Mouse (Mus musculus): ENCODE measurements around the gene Maml2.

Gene Maml2

DNA sequence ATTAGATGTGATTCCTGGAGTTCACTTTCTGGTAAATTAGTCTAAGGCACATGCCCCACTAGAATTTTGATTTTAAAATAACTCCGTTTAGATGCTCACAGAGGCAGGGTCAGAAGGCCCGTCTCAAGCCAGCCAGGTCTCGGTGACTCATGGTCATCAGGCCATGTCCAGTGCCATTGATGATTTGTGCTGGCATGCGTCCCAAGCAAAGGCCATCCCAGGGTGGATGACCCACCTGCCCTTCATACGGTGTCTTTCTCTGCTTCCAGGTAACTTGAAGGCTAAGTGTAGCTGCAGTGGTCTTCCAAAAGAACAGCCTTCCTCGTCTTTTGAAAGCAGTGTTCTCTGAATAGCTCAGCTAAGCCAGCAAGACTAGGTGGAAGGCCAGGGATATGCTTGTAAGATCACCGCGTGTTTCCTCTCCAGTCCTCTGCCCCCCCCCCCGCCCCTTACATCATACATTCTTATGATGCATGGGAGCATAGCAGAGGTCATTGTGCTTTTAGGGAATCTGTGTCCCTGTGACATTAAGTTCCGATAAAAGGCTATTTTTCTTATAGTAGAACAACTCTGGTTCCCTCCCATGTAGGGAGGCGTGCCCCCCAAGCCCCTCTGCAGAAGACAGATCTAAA, 235.4 kb downstream of the Maml2 start:
- DNase-seq (ENCODE audit: low spot score in 2 of 2): no peak

DNA sequence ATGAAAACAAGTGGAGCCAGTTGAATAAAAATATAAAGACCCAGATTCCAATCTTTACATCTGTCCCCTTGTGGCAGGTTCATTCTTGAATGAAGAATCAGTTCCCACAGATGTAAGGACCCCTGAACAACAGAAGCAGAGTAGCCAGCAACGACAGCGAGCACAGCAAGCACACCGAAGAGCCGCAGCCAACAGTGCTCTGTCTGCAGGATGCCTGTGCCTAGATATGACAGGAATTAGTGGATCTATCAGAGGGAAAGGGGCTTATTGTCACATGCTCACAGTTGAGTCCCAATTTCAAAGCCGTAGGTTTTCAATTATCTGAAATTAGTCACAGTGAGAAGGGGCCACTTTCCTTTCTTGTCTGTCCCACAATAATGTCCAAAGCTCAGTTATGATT, 238.0 kb downstream of the Maml2 start:
- DNase-seq (ENCODE audit: low spot score in 2 of 2): no peak

DNA sequence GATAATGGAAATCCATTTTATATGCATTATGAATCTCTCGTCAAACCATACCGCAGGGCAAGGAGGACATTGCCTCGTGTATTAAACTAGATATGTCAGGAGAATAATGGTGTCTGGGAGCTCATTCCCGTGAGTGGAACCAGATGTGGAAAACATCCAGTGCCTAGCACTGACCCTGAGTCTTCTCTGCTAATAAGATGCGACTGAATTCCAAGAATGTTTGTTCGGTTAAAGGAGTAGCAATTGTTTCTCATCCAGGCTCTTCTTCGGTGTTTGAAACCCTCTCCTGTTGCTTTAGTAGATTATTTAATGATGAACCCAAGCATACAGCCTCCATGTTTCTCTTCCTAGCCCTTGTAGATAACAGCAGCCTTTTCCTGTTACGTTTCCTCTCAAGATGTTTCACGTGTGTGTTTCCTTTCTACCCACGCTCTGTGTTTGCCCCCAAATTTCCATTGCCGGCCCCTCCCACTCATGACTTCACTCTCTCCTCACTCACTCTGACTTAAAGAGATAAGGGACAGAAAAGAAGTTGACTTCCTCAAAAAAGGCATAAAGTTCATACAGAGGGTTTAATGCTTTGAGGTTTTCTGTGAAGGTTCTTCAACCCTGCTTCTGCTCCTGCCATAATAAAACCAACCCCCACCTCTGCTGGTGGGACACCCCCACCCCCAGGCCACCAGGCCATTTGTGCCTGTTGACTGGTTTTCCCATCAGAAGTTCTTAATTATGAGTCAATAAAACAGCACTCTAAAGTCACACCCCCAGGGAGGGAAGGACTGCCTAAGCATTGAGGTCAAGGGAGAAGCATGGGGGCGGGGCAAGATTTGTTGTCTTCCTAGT, 238.9 kb downstream of the Maml2 start:
- DNase-seq (ENCODE audit: low spot score in 2 of 2): no peak

DNA sequence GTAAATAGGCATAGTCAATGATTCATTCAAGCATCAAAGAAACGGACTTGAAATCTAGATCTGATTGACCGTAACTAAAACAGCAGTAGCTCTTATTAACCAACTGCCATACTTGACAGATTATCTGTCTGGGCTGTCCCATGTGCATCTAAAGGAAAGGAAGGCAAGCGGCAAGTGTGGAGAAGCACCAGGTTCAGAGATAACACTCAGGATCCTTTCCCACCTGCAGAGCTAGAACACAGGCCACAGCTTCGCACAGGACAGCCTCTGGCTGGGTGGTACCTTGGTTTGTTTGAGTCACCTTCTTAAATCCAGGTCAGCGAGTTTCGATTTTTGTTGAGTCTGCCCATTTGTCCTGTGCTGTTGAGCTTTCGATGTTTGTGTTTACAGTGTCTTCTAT, 240.4 kb downstream of the Maml2 start:
- DNase-seq (ENCODE audit: low spot score in 2 of 2): no peak

DNA sequence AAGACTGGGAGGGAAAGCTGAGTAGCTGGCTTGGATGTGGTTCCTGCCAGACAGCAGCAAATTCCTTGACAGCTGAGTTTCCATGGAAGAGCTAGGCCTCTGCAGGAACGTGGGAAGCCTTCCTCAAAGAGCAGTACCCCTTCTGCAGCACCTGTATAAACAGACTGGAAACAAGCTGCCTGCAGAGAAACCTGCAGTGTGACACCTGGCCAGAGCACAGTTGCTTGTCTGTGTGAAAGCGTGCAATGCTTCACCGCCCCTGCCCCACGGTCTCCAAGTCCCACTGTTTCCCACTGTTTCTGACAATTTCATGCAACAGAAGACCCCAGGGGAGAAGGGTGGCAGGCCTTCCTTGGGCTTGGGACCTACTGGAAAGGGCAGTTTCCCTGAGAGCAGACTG, 241.8 kb downstream of the Maml2 start:
- no peak for DNase-seq (ENCODE audit: low spot score in 2 of 2)

DNA sequence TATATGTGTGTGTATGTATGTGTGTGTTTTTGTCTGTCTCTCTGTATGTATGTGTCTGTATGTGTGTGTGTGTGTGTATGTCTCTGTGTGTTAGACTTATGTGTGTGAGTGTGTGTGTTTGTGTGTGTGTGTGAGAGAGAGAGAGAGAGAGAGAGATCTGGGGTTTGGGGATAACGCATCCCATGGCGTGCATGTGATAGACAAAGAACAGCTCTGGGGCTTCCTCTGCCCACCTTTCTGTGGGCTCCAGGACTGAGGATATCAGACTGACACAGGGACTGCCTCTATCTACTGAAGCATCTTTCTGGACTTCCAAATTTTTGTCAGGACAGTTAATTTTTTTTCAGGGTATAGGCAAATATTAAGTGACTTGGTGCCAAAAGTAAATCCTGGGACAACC, 242.5 kb downstream of the Maml2 start:
- DNase-seq (ENCODE audit: low spot score in 2 of 2): no peak

DNA sequence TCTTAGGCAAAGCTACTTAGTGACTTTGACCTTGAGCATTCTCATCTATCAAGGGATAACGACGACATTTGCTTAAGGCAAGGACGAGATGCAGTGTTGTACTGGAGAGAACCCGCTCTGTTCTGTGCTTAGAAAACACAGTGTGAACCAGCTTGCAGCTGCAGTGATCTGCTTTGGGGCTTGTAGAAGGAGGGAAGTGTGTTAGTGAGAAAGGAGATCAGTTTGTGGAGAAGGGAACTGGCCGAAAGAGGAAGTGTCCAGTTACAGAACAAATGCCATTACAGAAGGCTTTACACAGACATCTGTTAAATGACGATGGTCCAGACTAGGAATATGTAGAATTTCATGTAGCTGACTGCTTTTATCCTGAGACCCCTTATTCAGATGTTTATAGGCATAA, 243.0 kb downstream of the Maml2 start:
- no peak for DNase-seq (ENCODE audit: low spot score in 2 of 2)

DNA sequence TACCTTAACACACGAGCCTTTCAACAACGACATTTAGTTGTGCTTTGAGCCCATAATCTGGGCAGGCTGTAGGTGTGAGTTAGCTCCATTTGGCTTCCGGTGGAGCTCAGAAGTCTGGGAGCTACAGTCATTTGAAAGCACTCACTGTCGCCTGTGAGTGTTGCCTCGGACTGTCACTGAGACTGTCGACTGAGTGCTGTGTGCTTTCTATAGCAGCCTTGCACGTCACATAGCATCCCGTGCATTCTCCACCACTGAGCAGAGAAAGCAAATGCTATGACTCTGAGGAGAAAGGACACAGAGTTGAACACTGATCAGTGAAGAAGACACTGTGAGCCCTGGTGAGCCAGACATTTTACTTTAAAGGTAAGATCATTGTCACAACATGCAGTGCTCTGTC, 245.4 kb downstream of the Maml2 start:
- DNase-seq (ENCODE audit: low spot score in 2 of 2): no peak

DNA sequence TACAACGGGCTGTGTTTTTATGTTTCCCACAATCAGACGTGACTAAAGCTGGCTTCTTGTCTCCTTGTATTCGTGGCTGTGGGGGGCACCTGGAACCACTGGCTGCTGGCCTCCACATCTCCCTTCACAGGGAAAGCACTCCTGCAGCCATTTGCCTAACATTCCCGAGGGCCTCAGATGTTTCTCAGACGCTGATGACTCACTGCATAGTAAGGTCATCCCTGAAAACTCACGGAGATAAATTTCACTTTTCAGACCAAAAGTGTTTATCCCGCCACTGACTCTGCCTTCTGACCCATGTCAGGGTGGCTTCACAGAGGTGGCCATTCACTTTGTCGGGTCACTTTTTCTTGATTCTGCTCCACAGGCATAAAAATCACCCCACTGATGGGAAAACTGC, 246.4 kb downstream of the Maml2 start:
- DNase-seq (ENCODE audit: low spot score in 2 of 2): no peak

DNA sequence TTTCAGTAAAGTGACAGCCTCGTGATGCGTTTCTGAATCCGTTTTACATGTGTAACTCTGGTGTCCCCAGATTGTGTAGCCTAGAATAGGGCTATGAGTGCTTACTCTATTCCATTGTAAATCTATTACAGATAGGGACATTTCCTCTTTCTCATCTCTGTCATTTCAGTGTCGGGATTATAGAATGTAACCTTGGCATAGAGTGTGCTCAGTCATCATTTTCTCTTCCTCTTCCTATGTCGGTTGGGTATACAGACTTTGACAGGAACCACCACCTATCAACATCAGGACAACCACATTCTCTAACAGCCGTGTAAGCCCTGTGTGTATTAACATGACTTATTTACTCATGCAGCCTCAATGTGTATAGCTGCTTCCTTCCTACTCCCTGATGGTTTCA, 248.0 kb downstream of the Maml2 start:
- no peak for DNase-seq (ENCODE audit: low spot score in 2 of 2)

DNA sequence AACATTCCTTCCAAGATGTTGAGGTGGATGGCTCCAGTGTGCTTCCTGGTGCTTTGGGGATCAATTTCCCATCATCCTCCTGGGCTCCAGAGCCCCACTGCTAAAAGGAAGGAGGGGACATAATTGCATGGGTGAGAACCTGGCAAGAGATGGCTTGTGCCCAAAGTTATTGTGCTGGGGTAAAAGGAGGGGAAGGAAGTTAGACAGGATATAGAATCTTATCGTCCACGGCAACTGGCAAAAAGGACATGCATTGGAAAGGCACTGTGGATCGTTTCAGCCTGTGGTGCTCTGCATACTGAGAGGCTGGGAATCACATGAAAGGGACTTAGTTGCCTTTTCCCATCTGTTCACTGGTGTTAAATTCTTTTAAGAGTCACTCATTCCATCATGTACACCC, 252.2 kb downstream of the Maml2 start:
- no peak for DNase-seq (ENCODE audit: low spot score in 2 of 2)

DNA sequence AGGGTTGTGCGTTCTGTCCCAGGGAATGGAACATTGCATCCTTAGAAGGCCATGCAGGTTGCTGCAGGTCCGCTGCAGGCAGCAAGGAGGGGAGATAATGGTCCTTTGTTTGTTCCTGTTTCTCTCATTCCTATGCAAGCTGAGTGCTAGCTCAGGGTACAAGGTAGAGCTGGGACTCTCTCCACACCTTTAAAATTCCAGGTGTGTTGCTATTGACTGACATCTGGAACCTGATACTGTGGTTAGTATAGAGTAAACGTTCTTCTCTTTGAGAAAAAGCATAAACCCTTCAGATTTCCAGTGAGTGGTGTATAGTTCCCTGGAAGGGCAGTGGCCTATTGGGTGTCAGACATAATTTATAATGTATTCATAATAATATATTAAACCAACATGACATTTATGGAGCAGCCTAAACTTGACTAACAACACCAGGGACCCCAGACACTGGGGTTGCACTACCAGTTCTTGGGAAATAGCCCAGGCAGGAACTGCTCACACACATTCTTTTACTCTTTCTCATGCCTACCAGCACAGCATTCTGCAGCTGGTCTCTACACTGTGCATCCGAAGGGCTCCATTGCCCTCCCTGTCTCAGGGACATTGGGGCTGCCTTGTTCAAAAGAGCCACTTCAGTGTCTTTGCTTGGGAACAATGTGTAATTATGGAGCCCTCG, 254.8 kb downstream of the Maml2 start:
- DNase-seq (ENCODE audit: low spot score in 2 of 2): peak in 1 of 2 experiments; percentile 33

DNA sequence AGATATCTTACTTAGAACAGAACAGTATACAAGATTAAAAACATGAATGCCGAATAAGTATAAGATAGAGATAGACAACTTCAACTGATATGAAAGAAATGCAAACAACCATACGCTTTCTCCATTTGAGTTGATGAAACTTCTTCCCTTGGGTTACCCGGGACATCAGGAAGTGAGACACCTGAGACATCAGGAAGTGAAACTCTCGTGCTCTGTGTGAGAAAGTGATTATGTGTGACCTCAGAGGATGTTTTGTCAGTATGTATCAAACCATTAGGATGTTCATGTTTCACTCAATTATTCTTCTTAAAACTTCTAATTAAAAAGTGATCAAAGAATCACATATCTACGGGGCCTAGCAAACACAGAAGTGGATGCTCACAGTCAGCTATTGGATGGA, 257.0 kb downstream of the Maml2 start:
- no peak for DNase-seq (ENCODE audit: low spot score in 2 of 2)

DNA sequence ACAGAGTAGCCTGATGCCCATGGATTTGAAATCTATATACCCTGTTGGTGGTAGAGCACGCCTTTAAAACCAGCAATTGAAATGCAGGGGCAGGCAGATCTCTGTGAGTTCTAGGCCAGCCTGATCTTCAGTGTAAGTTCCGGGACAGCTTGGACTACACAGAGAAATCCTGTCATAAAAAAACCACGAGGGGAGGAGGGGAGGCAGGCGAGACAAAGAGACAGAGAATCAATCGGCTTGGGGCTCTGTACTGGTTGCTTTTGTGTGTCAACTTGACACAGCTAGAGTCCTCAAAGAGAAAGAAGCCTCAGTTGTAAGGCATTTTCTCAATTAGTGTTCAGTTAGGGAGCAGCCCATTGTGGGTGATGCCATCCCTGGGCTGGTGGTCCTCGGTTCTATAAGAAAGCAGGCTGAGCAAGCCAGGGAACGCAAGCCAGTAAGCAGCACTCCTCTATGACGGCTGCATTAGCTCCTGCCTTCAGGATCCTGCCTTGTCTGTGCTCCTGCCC, 258.3 kb downstream of the Maml2 start:
- DNase-seq (ENCODE audit: low spot score in 2 of 2): no peak

DNA sequence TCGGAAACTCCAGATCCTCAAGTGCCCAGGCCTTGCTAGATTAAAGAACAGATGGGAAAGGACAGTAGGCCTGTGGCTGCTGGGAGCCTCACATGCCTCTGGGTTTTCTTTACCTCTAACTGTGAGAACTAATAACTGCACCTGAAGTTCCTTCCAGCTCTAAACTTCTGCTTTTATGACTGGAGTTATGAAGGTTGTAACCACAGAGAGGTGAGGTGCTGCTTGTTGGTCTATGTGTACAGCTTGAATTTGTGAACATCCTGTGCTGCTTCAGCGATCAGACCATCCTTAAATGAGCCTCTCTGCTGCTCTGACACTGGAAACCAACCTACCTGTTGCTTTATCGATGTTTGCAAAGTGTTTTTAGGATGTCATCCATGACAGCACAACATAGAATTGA, 258.9 kb downstream of the Maml2 start:
- DNase-seq (ENCODE audit: low spot score in 2 of 2): no peak

DNA sequence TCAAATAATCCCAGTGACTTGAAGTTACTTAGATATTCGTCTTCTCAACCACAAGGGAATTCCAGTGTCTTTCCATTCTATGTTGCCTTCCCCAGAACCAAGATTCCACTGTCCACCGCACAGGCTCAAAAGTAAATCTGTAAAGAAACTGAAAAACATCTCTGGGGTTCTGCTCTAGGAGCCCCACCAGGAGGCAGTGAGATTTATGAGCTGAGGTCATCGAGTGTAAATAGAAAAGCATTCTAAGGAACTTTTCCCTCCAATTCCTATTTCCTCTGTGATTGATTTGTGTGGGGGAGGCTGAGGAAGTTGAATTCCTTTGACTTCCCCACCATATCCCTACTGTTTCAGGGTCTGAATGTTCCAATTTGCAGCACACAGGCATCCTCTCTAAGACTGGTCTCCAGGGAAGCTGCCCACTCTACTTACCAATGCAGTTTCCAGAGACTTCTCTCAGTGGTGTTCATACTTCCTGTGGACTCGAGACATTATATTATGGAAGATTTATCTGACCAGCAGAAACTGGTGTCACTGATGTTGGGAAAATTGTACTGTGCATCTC, 261.1 kb downstream of the Maml2 start:
- DNase-seq (ENCODE audit: low spot score in 2 of 2): no peak

DNA sequence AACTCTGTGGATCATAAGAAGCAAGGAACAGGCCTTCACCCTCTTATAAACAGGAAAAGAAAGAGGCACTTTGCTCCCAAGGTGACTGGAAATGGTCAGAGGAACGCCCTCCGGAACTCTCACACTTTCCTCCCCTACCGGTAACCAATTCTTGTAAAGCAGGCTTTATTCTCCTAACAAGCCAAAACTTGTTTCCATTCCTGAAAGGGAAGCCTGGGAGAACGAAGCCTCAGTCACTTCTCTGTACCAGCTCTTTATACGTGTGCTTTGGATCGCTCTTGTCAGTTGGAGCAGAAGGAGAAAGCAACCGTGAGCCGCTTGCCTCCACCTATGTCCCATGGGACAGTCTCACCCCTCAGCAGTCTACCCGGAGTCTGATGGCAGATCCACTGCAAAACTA, 262.9 kb downstream of the Maml2 start:
- DNase-seq (ENCODE audit: low spot score in 2 of 2): no peak

DNA sequence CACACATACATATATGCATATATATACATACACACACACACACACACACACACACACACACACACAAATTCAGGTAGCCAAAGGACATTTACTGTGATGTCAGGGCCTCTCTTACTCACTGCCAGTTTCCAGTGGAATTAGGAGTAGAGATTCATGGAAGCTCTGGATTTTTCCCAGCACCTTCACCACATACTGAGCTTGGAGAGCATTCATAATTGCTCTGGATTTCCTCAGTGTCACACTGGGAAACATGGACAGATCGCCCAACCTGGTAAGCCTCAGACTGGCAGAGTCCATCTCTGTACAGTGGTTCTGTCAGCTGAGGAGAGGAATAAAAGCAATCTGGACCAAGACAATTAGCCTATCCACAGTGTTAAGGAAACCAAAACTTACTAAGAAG, 263.6 kb downstream of the Maml2 start:
- DNase-seq (ENCODE audit: low spot score in 2 of 2): no peak

DNA sequence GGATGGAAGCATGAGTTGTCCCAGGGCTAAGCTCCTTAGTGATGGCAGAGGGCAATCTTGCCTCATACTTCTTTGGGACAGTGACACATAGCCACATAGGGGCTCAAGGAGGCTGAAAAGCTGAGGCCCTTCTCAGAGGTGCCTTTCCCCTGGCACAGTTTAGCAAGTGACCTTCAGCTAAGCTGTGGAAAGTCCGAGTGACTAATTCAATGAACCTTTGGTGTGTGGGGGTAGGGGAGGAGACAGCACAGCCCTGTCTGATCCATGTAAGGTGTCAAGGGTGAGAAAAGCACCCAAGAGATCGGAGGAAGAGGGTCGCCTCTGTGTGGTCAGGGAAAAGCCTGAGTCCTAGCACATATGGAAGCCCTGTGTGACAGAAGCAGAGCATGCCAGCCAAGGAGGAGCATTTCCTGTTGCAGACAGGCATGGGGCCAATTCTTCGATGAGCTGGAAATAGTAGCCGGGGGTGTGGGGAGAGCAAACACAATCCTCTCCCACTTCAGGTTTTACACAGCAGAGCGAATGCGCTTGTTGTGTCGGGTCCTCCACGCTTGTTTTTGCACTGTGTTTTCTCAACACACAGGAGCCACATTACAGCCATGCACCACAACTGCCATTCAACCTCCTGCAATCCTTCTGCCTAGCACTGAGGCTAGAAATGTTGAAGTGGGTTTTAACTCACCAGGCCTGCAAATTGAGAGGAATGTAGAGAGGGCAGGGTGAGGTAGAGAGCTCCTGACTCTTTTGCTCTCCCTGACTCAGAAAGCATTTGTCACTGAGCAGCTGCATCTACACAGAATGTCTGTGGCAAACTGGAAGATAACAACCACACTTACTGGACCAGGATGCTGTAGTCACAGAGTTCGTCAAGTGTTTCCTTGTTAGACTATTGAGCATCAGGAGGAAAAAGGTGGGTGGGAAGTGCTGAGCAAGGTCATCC, 266.0 kb downstream of the Maml2 start:
- no peak for DNase-seq (ENCODE audit: low spot score in 2 of 2)

DNA sequence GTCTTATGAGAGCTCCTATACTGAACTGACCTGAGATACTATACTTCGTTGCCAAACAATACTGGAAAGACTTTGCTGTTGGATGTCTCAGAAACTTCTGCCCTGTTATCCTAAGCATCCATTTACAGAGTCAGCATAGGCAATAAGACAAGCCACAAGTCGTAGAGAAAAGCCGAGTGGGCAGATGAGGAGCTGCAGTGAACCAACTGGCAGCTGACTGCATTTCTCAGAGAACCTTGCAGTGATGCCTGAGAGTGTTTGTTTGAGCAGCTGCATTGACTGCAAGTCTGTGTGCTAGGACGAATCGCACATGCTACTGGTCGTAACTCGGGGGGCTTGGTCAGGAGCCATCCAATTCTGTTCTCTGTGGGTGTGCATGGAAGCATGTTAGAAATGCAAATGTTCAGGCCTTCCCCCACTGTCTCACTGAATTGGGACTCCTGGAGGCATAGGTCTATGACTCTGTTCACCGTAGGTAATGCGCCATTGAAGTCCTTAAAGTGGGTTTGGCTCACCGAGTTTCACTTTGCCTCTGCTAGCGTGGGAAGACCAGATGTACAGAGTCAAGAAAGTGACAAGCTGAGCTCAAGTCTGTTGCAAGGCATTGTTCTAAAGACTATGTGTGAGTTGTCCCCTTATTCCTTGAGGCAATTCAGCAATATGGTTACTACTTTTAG, 267.7 kb downstream of the Maml2 start:
- no peak for DNase-seq (ENCODE audit: low spot score in 2 of 2)
